Comparison of ENCODE assay signal across 15 mouse cellular contexts in genomic region chr2:121707461-121707860, GRCm38 (mm10).
"Had no signal": no experiment of that assay in that cellular context is flagged by ENCODE, and none has a peak within 500 bp of the region (broad histone marks: within the 10 kb centered on the region; RNA-seq: fewer than 3 reads in every experiment).

No protein-coding gene starts in this region.

- H3K27ac ChIP-seq: neural tube, embryonic 15.5 days; stomach, embryonic 15.5 days; stomach, postnatal 0 days had no signal

- DNase-seq: retina, postnatal 1 day; right cerebral cortex, adult 18-20 months; right cerebral cortex, postnatal 14 days; right cerebral cortex, postnatal 25 days; right cerebral cortex, postnatal 4 days; spleen, adult 18-20 months; thymus, adult 18-20 months; thymus, adult 2 months; thymus, postnatal 14 days; thymus, postnatal 25 days; thymus, postnatal 36 days; thymus, postnatal 4 days had no signal

- H3K9ac ChIP-seq: neural tube, embryonic 15.5 days; stomach, embryonic 15.5 days had no signal

- H3K36me3 ChIP-seq: neural tube, embryonic 15.5 days; stomach, embryonic 15.5 days had no signal

- H3K9me3 ChIP-seq: neural tube, embryonic 15.5 days; stomach, embryonic 15.5 days had no signal

- H3K4me3 ChIP-seq: neural tube, embryonic 15.5 days; stomach, embryonic 15.5 days had no signal

- H3K4me2 ChIP-seq: neural tube, embryonic 15.5 days; stomach, embryonic 15.5 days had no signal

- H3K4me1 ChIP-seq: stomach, embryonic 15.5 days had no signal

- H3K27me3 ChIP-seq: neural tube, embryonic 15.5 days; stomach, embryonic 15.5 days had no signal
